Mouse (Mus musculus) G1E (cell line): ENCODE measurements at regions not wholly inside any gene's neighbourhood (a gene's known extent, or its start where the extent isn't known, plus 50 kb on each side); places are given as distances from the start of the nearest gene placed in this dataset.

Source experiments
- ATAC-seq: 2 replicates; pipeline ENCODE4 v1.8.0; 2016; ENCODE audit warnings: mild to moderate bottlenecking; ENCODE audit not compliant: insufficient number of reproducible peaks, poor library complexity, low FRiP score, severe bottlenecking; ENCODE audit errors: extremely low read depth
- DNase-seq: peaks from one replicate; pipeline ENCODE4 v3.0.0; 2012; ENCODE audit warnings: low spot score
- H3K27me3 ChIP-seq: 2 replicates; pipeline ENCODE4 v1.6.1; 2012; ENCODE audit warnings: mild to moderate bottlenecking, low read length, inconsistent platforms; ENCODE audit not compliant: insufficient read depth
- H3K36me3 ChIP-seq: replicated peaks from 2 replicates; pipeline ENCODE3; 2012; ENCODE audit warnings: mild to moderate bottlenecking, inconsistent platforms
- H3K4me1 ChIP-seq: 2 replicates; pipeline ENCODE4 v1.6.1; 2012; ENCODE audit warnings: low read depth, low read length, inconsistent platforms, mixed read lengths; ENCODE audit not compliant: insufficient read depth
- H3K4me3 ChIP-seq: 2 replicates; pipeline ENCODE4 v1.5.1; 2012; ENCODE audit warnings: low read depth, mild to moderate bottlenecking, inconsistent platforms, low read length, moderate library complexity, mixed read lengths
- H3K9me3 ChIP-seq: replicated peaks from 2 replicates; pipeline ENCODE4 v1.6.1; 2012; ENCODE audit warnings: inconsistent platforms
- CTCF ChIP-seq: IDR thresholded peaks from 2 replicates; pipeline ENCODE4 v1.5.1; 2012; ENCODE audit warnings: low read depth, low read length, inconsistent platforms, mixed read lengths
- GATA1 ChIP-seq: IDR thresholded peaks from 2 replicates; pipeline ENCODE4 v1.6.1; 2012; ENCODE audit warnings: borderline replicate concordance, low read length, inconsistent platforms, mixed read lengths
- GATA2 ChIP-seq: IDR thresholded peaks from 2 replicates; pipeline ENCODE4 v1.6.1; 2012; ENCODE audit warnings: low read depth, low read length, inconsistent platforms, borderline replicate concordance
- POLR2AphosphoS5 ChIP-seq: IDR thresholded peaks from 2 replicates; pipeline ENCODE4 v1.6.1; 2012; ENCODE audit warnings: low read depth, low read length, inconsistent platforms; ENCODE audit not compliant: insufficient replicate concordance
- TAL1 ChIP-seq: conservative IDR thresholded peaks from 2 replicates; pipeline ENCODE4 v1.6.1; 2012; ENCODE audit warnings: low read depth, low read length, inconsistent platforms, mixed read lengths

GRCm38 (mm10) chr1:151275581-151275980, 65.7 kb downstream of the Gm47996 start:
- no peaks in the 10 kb centered on the region for H3K27me3 ChIP-seq
- H3K4me1 ChIP-seq = peaks cover 11% of the 10 kb centered on the region
- TF ChIP-seq TAL1 (no peak), GATA2 (no peak), GATA1 (no peak), POLR2AphosphoS5 (no peak), CTCF (no peak)

GRCm38 (mm10) chr1:151279955-151280354, 64.3 kb upstream of the Ivns1abp start:
- Histone ChIP-seq H3K36me3 (no peaks in the 10 kb centered on the region), H3K9me3 (no peaks in the 10 kb centered on the region), H3K4me3 (no peak overlapping the region), H3K4me1 (peaks cover 4% of the 10 kb centered on the region), H3K27me3 (no peaks in the 10 kb centered on the region)
- DNase-seq (no peak), ATAC-seq (no peak)
- TF ChIP-seq GATA1 (no peak), GATA2 (no peak), POLR2AphosphoS5 (no peak), CTCF (no peak), TAL1 (no peak)

More at GRCm38 (mm10) chr1:151275581-151275980, 65.7 kb downstream of the Gm47996 start:
- H3K4me3 ChIP-seq = no peak overlapping the region
- DNase-seq (no peak), ATAC-seq (no peak)
- H3K36me3 ChIP-seq = no peaks in the 10 kb centered on the region
- no peaks in the 10 kb centered on the region for H3K9me3 ChIP-seq

GRCm38 (mm10) chr1:151285045-151285444, 59.2 kb upstream of the Ivns1abp start:
- Histone ChIP-seq H3K4me3 (no peak overlapping the region), H3K9me3 (no peaks in the 10 kb centered on the region), H3K36me3 (no peaks in the 10 kb centered on the region), H3K4me1 (peaks cover 30% of the 10 kb centered on the region), H3K27me3 (no peaks in the 10 kb centered on the region)
- ATAC-seq = no peak
- DNase-seq = no peak
- TF ChIP-seq GATA1 (no peak), TAL1 (no peak), POLR2AphosphoS5 (no peak), GATA2 (no peak), CTCF (no peak)

- ATAC-seq = peak; percentile 58
- no peaks in the 10 kb centered on the region for H3K9me3 ChIP-seq
- H3K4me3 ChIP-seq = peak overlapping the region; percentile 46; the same call in 1 of the 2 replicates
- H3K4me1 ChIP-seq = peaks cover 31% of the 10 kb centered on the region
- DNase-seq = peak; percentile 36
- TF ChIP-seq POLR2AphosphoS5 (no peak), GATA1 (no peak), TAL1 (no peak), CTCF (no peak), GATA2 (no peak)
- H3K27me3 ChIP-seq = no peaks in the 10 kb centered on the region
- no peaks in the 10 kb centered on the region for H3K36me3 ChIP-seq
Measured at GRCm38 (mm10) chr1:151287451-151287850, 56.8 kb upstream of the Ivns1abp start.

GRCm38 (mm10) chr1:151289061-151289460, 55.2 kb upstream of the Ivns1abp start:
- Histone ChIP-seq H3K36me3 (no peaks in the 10 kb centered on the region), H3K4me1 (peaks cover 37% of the 10 kb centered on the region), H3K27me3 (no peaks in the 10 kb centered on the region), H3K4me3 (no peak overlapping the region), H3K9me3 (no peaks in the 10 kb centered on the region)
- TF ChIP-seq CTCF (no peak), POLR2AphosphoS5 (no peak), GATA2 (no peak), GATA1 (no peak), TAL1 (no peak)
- ATAC-seq (no peak), DNase-seq (no peak)

GRCm38 (mm10) chr1:151289493-151290258, 54.6 kb upstream of the Ivns1abp start:
- H3K9me3 ChIP-seq = no peaks in the 10 kb centered on the region
- DNase-seq = no peak
- no peak for ATAC-seq

More at GRCm38 (mm10) chr1:151289493-151290258, 54.6 kb upstream of the Ivns1abp start:
- Histone ChIP-seq H3K27me3 (no peaks in the 10 kb centered on the region), H3K4me1 (peaks cover 34% of the 10 kb centered on the region), H3K36me3 (no peaks in the 10 kb centered on the region), H3K4me3 (no peak overlapping the region)
- TF ChIP-seq TAL1 (no peak), GATA2 (no peak), CTCF (no peak), GATA1 (no peak), POLR2AphosphoS5 (no peak)
